Mouse (Mus musculus) neutrophil, adult 5-6 weeks (primary cell): ENCODE measurements around the gene Hspa8. TPM values are rescaled to one million over a fixed set of nuclear protein-coding genes. Genes with fewer than 3 reads are reported as not detected.

ENCODE experiments used
- ATAC-seq: fragments of 151-379, 151-347 bp; 2 replicates; pipeline ENCODE4 v1.8.0; 2017; ENCODE audit warnings: mild to moderate bottlenecking, moderate TSS enrichment; ENCODE audit not compliant: insufficient number of reproducible peaks, poor library complexity, low FRiP score, severe bottlenecking; ENCODE audit errors: extremely low read depth
- total RNA-seq: library from RNA; stranded (forward); fragments of 200-1000 nt; gene quantifications from 2 replicates; pipeline ENCODE4 v1.2.3, GENCODE M21; 2017

Gene Hspa8
- total RNA-seq, 1 experiment from 2014 or later: 1,488 TPM

GRCm38 (mm10) chr9:40805263-40805662 lies 4.5 kb downstream of the Hspa8 start:
- 0 out of 2 replicates have a peak, but pooled peaks have one; percentile 17 for ATAC-seq

- ATAC-seq: no peak
Observed at GRCm38 (mm10) chr9:40806440-40807288, 5.9 kb downstream of the Hspa8 start.

GRCm38 (mm10) chr9:40807289-40807920 lies 6.6 kb downstream of the Hspa8 start:
- ATAC-seq: no peak

DNA sequence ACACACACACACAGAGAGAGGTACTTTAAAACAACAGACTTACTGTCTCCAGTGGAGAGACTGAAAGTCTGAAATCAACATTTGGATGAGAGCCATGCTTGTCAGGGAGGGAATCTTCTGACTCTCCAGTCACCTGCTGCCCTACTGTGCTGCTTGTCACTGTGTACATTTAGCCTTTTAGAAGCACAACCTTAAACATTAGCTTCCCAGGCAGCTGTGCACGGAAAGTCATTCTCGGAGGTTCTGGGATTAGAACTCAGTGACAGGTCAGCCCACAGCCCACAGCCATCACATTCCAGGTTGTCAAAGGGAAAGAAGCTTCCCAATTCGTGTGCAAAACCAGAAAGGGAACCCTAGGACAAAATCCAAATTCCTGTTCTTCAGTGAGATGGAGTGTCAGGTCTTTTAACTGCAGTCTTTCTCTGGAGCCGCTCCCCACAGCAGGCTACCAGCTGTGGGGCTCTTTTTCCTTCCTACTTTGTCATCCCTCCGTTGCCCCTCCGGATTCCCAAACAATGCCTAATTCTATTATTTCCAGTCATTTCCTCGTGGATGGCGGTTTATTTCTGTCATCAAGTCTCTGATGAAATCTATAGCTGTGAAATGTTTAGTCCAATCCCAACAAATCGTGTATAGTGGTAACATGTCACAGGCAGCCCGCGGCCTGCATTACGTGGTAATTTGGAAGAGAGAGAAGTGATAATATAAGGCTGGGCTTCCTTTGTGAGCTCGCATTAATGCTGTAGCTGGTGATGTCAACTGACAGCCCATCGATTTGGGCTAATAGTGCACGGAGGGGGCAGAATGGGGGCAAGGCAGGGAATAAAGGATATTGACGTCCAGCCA lies 7.5 kb downstream of the Hspa8 start:
- ATAC-seq: no peak

GRCm38 (mm10) chr9:40808907-40809280 lies 8.1 kb downstream of the Hspa8 start:
- no peak for ATAC-seq

- ATAC-seq: no peak; the same call in 1 of the 2 replicates
Observed at GRCm38 (mm10) chr9:40811860-40812259, 11.1 kb downstream of the Hspa8 start.

GRCm38 (mm10) chr9:40814060-40814459 lies 13.3 kb downstream of the Hspa8 start:
- peak; percentile 92 for ATAC-seq

DNA sequence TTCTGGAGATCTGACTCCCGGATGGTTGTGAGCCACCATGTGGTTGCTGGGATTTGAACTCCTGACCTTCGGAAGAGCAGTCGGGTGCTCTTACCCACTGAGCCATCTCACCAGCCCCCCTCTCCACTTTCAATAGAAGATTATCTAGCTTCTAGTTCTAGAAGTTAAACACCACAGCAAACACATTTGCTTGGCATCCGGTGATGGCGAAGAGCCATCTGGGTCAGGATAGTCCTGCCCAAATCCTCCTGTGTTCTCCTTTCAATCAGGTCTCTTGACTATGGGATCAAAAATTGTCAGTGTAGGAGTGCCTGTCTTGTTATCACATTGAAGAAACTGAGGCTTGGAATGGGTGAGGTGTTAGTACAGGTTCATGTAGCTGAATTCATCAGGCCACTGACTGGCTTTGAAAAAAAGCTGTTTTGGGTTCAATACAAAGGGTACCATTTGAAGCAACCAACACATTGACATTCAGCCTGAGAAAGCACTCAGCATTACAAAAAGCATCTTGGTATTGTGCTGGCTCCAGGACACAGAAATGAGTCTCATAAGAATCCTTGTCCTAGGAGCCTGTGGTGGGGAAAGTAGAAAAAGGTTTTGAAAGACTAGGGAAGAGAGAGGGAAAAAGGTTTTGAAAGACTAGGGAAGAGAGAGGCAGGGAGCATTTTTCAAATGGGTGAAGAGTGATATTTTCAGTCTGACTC lies 16.7 kb downstream of the Hspa8 start:
- no peak for ATAC-seq

DNA sequence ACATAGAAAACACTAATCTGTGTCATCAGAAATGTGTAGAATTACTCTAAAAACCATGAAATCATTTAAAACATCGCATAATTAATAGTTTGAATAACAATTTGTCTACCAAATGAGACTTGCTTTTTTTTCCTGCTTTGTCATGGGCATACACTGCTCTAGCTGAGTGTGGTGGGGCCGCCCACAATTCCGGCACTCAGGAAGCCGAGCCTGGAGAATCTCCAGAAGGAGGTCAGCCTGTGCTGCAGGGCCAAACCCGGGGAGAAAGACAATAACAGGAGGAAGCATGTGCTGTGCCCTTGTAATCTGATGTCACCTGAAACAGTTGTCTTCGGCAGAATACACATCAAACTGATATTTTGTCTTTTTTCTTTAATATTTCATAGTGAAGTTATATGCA lies 24.8 kb downstream of the Hspa8 start:
- ATAC-seq: no peak

- ATAC-seq: no peak
Observed at GRCm38 (mm10) chr9:40827366-40827765, 26.6 kb downstream of the Hspa8 start.

DNA sequence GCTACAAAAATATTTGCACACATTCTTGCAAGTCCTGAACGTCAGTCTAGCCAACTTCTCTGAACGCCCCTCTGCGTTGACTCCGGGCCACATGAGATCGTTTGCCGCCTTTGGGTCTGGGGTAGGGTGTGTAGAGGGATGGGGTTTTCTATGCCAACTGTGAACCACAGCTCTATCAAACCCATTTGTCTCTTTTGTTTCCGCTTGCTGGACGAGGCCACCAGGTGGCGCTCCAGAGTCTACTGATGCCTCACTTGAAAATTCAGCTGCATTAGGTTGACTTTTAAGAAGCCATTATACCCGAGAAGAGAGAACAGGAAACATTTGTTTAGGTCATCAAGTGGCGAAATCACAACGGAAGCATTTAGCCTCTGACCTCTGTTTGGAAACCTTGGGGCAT lies 33.8 kb downstream of the Hspa8 start:
- ATAC-seq: peak; percentile 93

DNA sequence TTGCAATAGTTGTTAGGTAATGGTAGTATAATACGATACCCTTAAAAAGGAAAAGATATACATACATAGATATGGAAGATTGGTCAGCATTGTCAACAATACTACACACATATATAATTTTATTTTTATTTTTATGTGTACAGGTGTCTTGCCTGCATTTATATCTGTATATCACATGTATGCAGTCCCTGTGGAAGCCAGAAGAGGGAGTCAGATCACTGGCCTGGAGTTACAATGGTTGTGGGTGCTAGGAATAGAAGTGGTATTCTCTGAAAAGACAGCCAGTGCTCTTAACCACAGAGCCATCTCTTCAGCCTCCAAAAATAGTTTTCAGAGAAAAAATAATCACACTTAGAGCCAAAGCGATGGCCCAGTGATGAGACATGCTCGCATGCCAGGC lies 35.9 kb downstream of the Hspa8 start:
- no peak for ATAC-seq

GRCm38 (mm10) chr9:40839662-40840061 lies 38.9 kb downstream of the Hspa8 start:
- no peak for ATAC-seq

- no peak for ATAC-seq
Observed at GRCm38 (mm10) chr9:40851515-40851914, 50.7 kb downstream of the Hspa8 start.

GRCm38 (mm10) chr9:40858461-40859160 lies 57.8 kb downstream of the Hspa8 start:
- ATAC-seq: no peak

DNA sequence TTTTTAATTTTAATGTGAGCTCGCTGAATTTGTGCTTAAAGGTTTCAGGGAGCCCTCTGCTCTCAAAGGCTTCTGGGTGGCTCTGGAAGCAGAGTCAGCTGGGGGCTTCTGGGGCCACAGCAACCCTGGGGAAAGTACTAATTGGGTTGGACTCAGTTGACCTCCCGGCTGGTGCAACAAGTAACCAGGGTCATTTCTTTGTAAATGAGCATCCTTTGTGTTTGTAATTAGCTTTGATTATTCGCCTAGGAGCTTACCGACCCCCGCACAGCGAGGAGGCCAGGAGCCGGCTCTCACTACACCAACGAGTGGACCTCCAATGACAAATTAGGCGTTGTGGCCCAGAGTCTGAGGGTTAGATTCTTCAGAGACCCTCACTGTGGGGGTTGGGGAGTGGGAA lies 58.4 kb downstream of the Hspa8 start:
- no peak for ATAC-seq
